Comparison of ENCODE assay signal across 8 mouse cellular contexts in genomic region chr2:34944761-34945160, GRCm38 (mm10). TPM values are rescaled to one million over a fixed set of nuclear protein-coding genes. Genes with fewer than 3 reads are reported as not detected.
DNase-seq lines count a peak whose midpoint lies in the region; ATAC-seq lines count a peak whose summit lies in the region.

No protein-coding gene starts in this region.

- ATAC-seq in megakaryocyte-erythroid progenitor cell, adult 5-6 weeks (replicated peaks; ENCODE audit: low FRiP score, low TSS enrichment, poor library complexity, severe bottlenecking) = peak; percentile 42

- DNase-seq in CD4-positive, CD25-positive, alpha-beta regulatory T cell, adult 2 months (ENCODE audit: low read depth, low spot score) = peak; percentile 86
- peak; percentile 17 for DNase-seq in Muller cell, postnatal 12 days (ENCODE audit: inconsistent ontology term)
- peak; percentile 97 for DNase-seq in heart, adult 11 months
- peak; percentile 44 to 78 for DNase-seq in kidney, postnatal 36 days
- DNase-seq in yolk sac, embryonic 10.5 days (ENCODE audit: low spot score) = peak; percentile 14
- no peak for DNase-seq in MN1 (ENCODE audit: low spot score)
- DNase-seq in right cerebral cortex, adult 2 months (ENCODE audit: low spot score in 2 of 2) = no peak

RNA-seq across cellular contexts. Expression of gene Traf1, which starts 16.8 kb away (rescaled TPM):
- total RNA-seq in megakaryocyte-erythroid progenitor cell, adult 5-6 weeks (2014; fragmentation: Nextera tagmentation) = 0.94 and 14.2 TPM in 2 replicates
- total RNA-seq in megakaryocyte-erythroid progenitor cell, adult 5-6 weeks (2017) = 0.38 and 5.5 TPM in 2 replicates

RNA-seq across cellular contexts. Expression of gene Phf19, which starts 30.9 kb away (rescaled TPM):
- 6.7 and 12.0 TPM in 2 replicates for total RNA-seq in megakaryocyte-erythroid progenitor cell, adult 5-6 weeks (2014; fragmentation: Nextera tagmentation)
- 2.6 and 3.2 TPM in 2 replicates for total RNA-seq in megakaryocyte-erythroid progenitor cell, adult 5-6 weeks (2017)

Comparison
In these comparisons a context has a peak if more than half of its experiments do, and no peak if none do; other contexts are left out.
1. DNase-seq: peak in CD4-positive, CD25-positive, alpha-beta regulatory T cell, adult 2 months (single experiment), Muller cell, postnatal 12 days (single experiment), heart, adult 11 months (single experiment), kidney, postnatal 36 days (2 of 2) and yolk sac, embryonic 10.5 days (single experiment); none in MN1 (single experiment) and right cerebral cortex, adult 2 months (0 of 2).